Mouse (Mus musculus): ENCODE data around the gene Gm20503. TPM values are rescaled to one million over a fixed set of nuclear protein-coding genes. Genes with fewer than 3 reads are reported as not detected.

Gm20503 gene
- total RNA-seq, 1 experiment, result not detected

DNA sequence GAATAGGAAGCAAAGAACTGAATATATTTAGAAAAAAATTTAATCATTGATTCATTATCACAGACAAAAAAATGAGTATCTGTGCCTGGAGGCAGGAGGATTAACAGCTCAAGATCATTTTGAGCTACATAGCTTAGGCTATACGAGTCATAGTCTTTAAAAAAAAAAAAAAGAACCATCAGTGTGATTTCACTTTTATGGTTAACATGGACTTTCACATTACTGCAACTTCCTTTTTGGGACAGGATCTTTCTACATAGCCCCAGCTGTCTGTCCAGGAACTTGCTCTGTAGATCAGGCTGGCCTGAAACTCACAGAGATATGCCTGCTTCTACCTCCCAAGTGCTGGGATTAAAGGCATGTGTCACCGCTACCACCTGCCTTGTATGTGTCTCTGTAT, 80.4 kb downstream of the Gm20503 start:
- no peak for DNase-seq (ENCODE audit: low read depth, low spot score)
- TF ChIP-seq ZNF384 (IDR thresholded peaks at IDR 0.05; ENCODE audit: low read depth, low read length) (no peak), HCFC1 (IDR thresholded peaks at IDR 0.05; ENCODE audit: borderline replicate concordance, insufficient read depth, low read length) (no peak), MAFK (IDR thresholded peaks at IDR 0.05; ENCODE audit: insufficient read depth, low read depth, low read length) (no peak), ZC3H11A (IDR thresholded peaks at IDR 0.05; ENCODE audit: borderline replicate concordance, low read depth, low read length) (no peak), CHD2 (IDR thresholded peaks at IDR 0.05; ENCODE audit: low read depth, low read length) (no peak)
- Histone ChIP-seq H3K36me3 (ENCODE audit: control insufficient read depth, insufficient read depth, low read length, poor library complexity, severe bottlenecking) (no peaks in the 10 kb centered on the region), H3K9me3 (ENCODE audit: control insufficient read depth, insufficient read depth, low read depth, low read length) (no peaks in the 10 kb centered on the region), H3K4me1 (ENCODE audit: control insufficient read depth in 2 of 2, insufficient read depth in 2 of 2, low read length in 2 of 2, poor library complexity in 1 of 2) (no peaks in the 10 kb centered on the region), H3K4me3 (ENCODE audit: insufficient read depth in 1 of 2, low read depth in 1 of 2, low read length in 2 of 2, poor library complexity in 1 of 2, severe bottlenecking in 1 of 2) (no peak overlapping the region), H3K9ac (ENCODE audit: insufficient read depth, low read depth, low read length, poor library complexity, severe bottlenecking) (no peak overlapping the region), H3K27ac (ENCODE audit: insufficient read depth, low read depth, low read length, poor library complexity, severe bottlenecking) (no peak overlapping the region)
- in situ Hi-C loops (cut with MboI; ENCODE audit: low sequenced_read_pairs in 2 of 2, unreplicated experiment in 2 of 2), result loop anchor here (25.0 kb wide), 2 partner anchors 254 to 479 kb away; no protein-coding TSS in a partner anchor

DNA sequence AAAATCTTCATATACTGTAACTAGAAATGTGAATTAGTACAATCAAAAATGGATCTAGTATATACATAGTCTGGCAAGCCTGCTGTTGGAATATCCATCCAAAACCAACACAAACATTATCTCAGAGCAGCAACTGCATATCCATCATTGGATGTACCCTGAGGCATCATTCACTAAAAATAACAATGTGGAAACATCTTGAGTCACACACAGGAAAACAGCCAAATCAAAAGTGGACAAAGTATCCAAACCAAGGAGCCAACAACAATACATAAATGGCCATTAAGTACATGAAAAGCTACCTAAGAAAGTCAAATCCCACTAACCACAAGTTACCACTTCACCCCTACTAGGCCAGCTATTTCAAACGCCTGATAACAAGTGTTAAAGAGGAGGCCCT, 86.4 kb downstream of the Gm20503 start:
- TF ChIP-seq HCFC1 (IDR thresholded peaks at IDR 0.05; ENCODE audit: borderline replicate concordance, insufficient read depth, low read length), result no peak
- TF ChIP-seq CHD2 (IDR thresholded peaks at IDR 0.05; ENCODE audit: low read depth, low read length), result no peak
- TF ChIP-seq MAFK (IDR thresholded peaks at IDR 0.05; ENCODE audit: insufficient read depth, low read depth, low read length), result no peak
- no peak for TF ChIP-seq ZC3H11A (IDR thresholded peaks at IDR 0.05; ENCODE audit: borderline replicate concordance, low read depth, low read length)
- no peak for DNase-seq (ENCODE audit: low read depth, low spot score)
- H3K27ac ChIP-seq (ENCODE audit: insufficient read depth, low read depth, low read length, poor library complexity, severe bottlenecking), result no peak overlapping the region
- no peaks in the 10 kb centered on the region for H3K36me3 ChIP-seq (ENCODE audit: control insufficient read depth, insufficient read depth, low read length, poor library complexity, severe bottlenecking)
- no peak overlapping the region for H3K4me3 ChIP-seq (ENCODE audit: insufficient read depth in 1 of 2, low read depth in 1 of 2, low read length in 2 of 2, poor library complexity in 1 of 2, severe bottlenecking in 1 of 2)
- in situ Hi-C loops (cut with MboI; ENCODE audit: low sequenced_read_pairs in 2 of 2, unreplicated experiment in 2 of 2), result loop anchor here (25.0 kb wide), 2 partner anchors 248 to 473 kb away; no protein-coding TSS in a partner anchor
- H3K9ac ChIP-seq (ENCODE audit: insufficient read depth, low read depth, low read length, poor library complexity, severe bottlenecking), result no peak overlapping the region
- H3K9me3 ChIP-seq (ENCODE audit: control insufficient read depth, insufficient read depth, low read depth, low read length), result no peaks in the 10 kb centered on the region
- no peaks in the 10 kb centered on the region for H3K4me1 ChIP-seq (ENCODE audit: control insufficient read depth in 2 of 2, insufficient read depth in 2 of 2, low read length in 2 of 2, poor library complexity in 1 of 2)

Other genes starting within 250 kb of the Gm20503 start
- not detected in 2 replicates for gene Olfr267, start 215.5 kb upstream of the Gm20503 start, total RNA-seq (2012; rRNA removed)
- gene Ecpas, start 90.5 kb upstream of the Gm20503 start, total RNA-seq (2012; rRNA removed), result 10.6 and 23.9 TPM in 2 replicates
- gene Zkscan16, start 59.6 kb upstream of the Gm20503 start, total RNA-seq (2012; rRNA removed), result 0.63 and 0.80 TPM in 2 replicates
- gene Ptgr1, start 16.1 kb upstream of the Gm20503 start, total RNA-seq (2012; rRNA removed), result 8.0 and 14.4 TPM in 2 replicates
- gene Dnajc25, start 8.1 kb upstream of the Gm20503 start, total RNA-seq (2012; rRNA removed), result 7.8 and 12.0 TPM in 2 replicates
- gene Gng10, start 31.9 kb downstream of the Gm20503 start, total RNA-seq (2012; rRNA removed), result 12.6 and 25.3 TPM in 2 replicates
- 0.85 and 0.98 TPM in 2 replicates for gene AI481877, start 135.8 kb downstream of the Gm20503 start, total RNA-seq (2012; rRNA removed)
- 40.2 and 56.4 TPM in 2 replicates for gene Ugcg, start 186.0 kb downstream of the Gm20503 start, total RNA-seq (2012; rRNA removed)

Measured in ES-E14 (cell line).